Mouse (Mus musculus) kidney, adult 2 months (tissue): ENCODE results near the gene Stk25. TPM values are rescaled to one million over a fixed set of nuclear protein-coding genes. Genes with fewer than 3 reads are reported as not detected.

ENCODE experiments used
- DNase-seq: peaks from one replicate; pipeline ENCODE4 v3.0.0; 2021
- H3K27ac ChIP-seq: fragments of 200-500 bp; 2 replicates; pipeline ENCODE4 v1.5.1; 2012; ENCODE audit warnings: low read depth, low read length, control low read depth, inconsistent platforms; ENCODE audit not compliant: insufficient read depth
- H3K27me3 ChIP-seq: fragments of 200-500 bp; replicated peaks from 2 replicates; pipeline ENCODE4 v1.6.1; 2012; ENCODE audit warnings: mild to moderate bottlenecking, moderate library complexity, low read length, inconsistent platforms; ENCODE audit not compliant: control insufficient read depth, insufficient read depth
- H3K36me3 ChIP-seq: fragments of 200-500 bp; 2 replicates; pipeline ENCODE4 v1.6.1; 2012; ENCODE audit warnings: mild to moderate bottlenecking, moderate library complexity, low read length, inconsistent platforms; ENCODE audit not compliant: control insufficient read depth, insufficient read depth
- H3K4me1 ChIP-seq: fragments of 200-500 bp; 2 replicates; pipeline ENCODE4 v1.6.1; 2011; ENCODE audit warnings: low read length; ENCODE audit not compliant: control insufficient read depth, insufficient read depth
- H3K4me3 ChIP-seq: fragments of 200-500 bp; 2 replicates; pipeline ENCODE4 v1.5.1; 2011; ENCODE audit warnings: mild to moderate bottlenecking, low read depth, low read length, control low read depth; ENCODE audit not compliant: insufficient read depth
- CTCF ChIP-seq: fragments of 200-500 bp; conservative IDR thresholded peaks from 2 replicates; pipeline ENCODE4 v1.5.1; 2011; ENCODE audit warnings: low read depth, mild to moderate bottlenecking, control low read depth, low read length, moderate library complexity, mixed read lengths; ENCODE audit not compliant: insufficient read depth, insufficient read length
- POLR2A ChIP-seq: fragments of 200-500 bp; IDR thresholded peaks from one replicate; pipeline ENCODE4 v1.6.1; 2011; ENCODE audit warnings: low read depth, low read length, control low read depth
- WGBS: fragments of 180-500 bp; shearing (Covaris S2); methylation state at CpG from one replicate; pipeline ENCODE4 v1.1.7; 2018; 5-methylcytosine and 5-hydroxymethylcytosine counted together
- polyA plus RNA-seq: library from polyadenylated mRNA; depleted of rRNA; stranded (reverse); fragments of >200 nt; gene quantifications from 2 replicates; pipeline ENCODE4 v1.2.3, GENCODE M21; 2012

The Stk25 gene
- polyA plus RNA-seq, 1 experiment: 102 TPM

DNA sequence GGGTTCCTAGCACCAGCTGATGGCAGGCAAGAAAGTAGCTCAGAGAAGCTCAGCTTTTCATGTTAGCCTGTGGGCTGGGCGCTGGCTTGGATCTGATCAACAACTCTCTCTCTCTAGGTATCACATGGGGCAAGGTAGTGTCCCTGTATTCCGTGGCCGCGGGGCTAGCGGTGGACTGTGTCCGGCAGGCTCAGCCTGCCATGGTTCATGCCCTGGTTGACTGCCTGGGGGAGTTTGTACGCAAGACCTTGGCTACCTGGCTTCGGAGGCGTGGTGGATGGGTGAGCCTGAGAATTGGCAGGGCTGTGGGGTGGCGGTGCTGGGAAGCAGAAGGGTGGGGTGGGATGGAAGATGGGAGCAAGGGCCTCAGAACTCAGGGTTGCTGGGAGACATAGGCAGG lies 35.5 kb upstream of the Stk25 start:
- no peak overlapping the region for H3K4me3 ChIP-seq

DNA sequence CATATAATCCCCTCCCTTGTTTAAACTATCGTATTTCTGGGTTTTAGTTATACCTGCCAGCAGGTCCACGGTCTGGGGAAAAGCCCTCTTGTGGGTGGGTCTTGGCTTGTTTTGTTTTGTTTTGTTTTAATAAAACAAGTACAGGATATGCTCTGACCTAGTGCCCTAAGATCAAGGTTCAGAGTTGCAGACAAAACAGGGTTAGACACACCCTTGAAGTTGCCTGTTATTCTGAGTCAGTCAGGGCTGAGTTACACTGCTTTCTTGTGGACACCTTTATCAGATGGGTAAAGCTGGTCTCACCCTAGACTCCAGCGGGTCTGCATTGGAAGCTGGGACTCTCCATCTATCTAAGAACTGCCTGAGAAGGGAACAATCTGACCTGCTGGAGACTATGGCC lies 35.0 kb upstream of the Stk25 start:
- TF ChIP-seq POLR2A: no peak
- no peak for TF ChIP-seq CTCF
- Histone ChIP-seq H3K27ac (peak overlapping the region; percentile 69; the same call in 1 of the 2 replicates), H3K4me1 (peaks cover 15% of the 10 kb centered on the region), H3K4me3 (no peak overlapping the region), H3K27me3 (no peaks in the 10 kb centered on the region), H3K36me3 (no peaks in the 10 kb centered on the region)
- DNase-seq: peak; percentile 82
- 64% methylated on average over 3 of the region's 3 CpGs for WGBS

More for the DNA sequence above, 35.5 kb upstream of the Stk25 start:
- Histone ChIP-seq H3K27me3 (no peaks in the 10 kb centered on the region), H3K36me3 (no peaks in the 10 kb centered on the region), H3K27ac (peak overlapping the region; percentile 69; the same call in 1 of the 2 replicates), H3K4me1 (peaks cover 13% of the 10 kb centered on the region)
- TF ChIP-seq POLR2A (no peak), CTCF (no peak)
- DNase-seq: peak; percentile 77
- WGBS: 54% methylated on average over 10 of the region's 10 CpGs

DNA sequence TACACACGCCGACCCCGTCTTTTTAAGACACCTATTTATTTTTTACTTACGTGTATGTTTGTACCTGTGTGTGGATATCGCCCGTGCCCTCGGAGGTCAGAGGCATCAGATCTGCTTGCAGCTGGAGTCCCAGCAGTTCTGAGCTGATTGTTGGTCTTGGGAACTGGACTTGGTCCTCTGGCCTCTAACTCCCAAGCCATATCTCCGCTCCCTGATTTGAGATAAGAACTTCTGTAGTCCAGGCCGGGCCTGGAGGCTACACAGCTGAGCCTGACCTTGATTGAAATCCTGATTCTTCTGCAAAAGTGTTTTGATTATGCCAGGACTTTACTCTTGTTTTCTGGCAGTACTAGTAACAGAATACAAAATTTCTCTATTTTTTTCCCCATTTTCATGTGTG lies 34.3 kb upstream of the Stk25 start:
- WGBS: 86% methylated on average over 9 of the region's 9 CpGs
- Histone ChIP-seq H3K27ac (no peak overlapping the region), H3K27me3 (no peaks in the 10 kb centered on the region), H3K36me3 (no peaks in the 10 kb centered on the region), H3K4me1 (peaks cover 17% of the 10 kb centered on the region), H3K4me3 (no peak overlapping the region)
- DNase-seq: no peak
- TF ChIP-seq CTCF: no peak
- no peak for TF ChIP-seq POLR2A

DNA sequence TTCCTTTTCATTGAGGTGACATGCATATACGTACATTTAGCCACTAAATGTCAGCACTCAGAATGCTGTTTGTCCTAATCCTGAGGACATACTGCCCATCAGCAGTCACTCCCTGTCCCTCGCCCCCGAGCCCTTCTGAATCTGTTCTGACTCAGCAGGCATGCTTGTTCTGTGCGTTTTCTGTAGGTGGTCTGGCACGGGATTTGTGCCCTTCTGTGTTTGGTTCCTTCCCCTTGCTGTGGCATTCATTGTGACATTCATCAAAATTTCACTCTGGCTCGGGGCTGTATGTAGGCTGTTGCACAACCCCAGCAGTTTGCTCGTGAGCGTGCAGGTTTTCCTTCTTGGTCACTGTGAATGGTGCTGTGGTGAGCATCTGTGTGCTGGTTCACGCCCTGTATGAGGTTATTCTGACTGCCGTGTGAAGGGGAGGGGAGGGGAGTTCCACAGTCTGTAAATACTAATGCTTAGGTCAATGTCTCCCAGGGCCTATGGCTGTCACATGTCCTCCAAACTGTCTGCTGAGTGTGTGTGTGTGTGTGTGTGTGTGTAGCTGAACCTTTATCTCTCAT lies 33.4 kb upstream of the Stk25 start:
- no peak for TF ChIP-seq CTCF
- TF ChIP-seq POLR2A: no peak
- 84% methylated on average over 10 of the region's 10 CpGs for WGBS

DNA sequence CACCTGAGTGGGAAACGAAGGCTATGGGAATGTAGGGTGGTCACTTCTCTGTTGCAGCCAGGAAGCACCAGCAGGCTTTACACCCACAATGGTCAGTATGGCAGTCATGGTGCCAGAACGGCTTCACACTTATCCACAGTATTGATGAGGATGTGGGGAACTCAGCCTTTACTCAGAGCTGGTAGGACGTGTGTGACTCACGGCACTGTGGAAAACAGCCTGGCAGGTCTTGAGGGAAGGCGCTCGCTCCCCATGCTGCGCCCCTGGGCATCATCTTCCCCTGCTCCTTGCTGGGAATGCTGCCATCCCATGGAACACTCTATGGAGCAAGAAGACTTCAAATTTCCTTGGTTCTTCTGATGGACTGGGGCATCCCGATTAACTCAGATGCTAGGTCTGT lies 32.6 kb upstream of the Stk25 start:
- H3K4me1 ChIP-seq: peaks cover 14% of the 10 kb centered on the region
- H3K27me3 ChIP-seq: no peaks in the 10 kb centered on the region
- TF ChIP-seq POLR2A (no peak), CTCF (no peak)
- 94% methylated on average over 8 of the region's 8 CpGs for WGBS
- H3K4me3 ChIP-seq: no peak overlapping the region
- H3K36me3 ChIP-seq: no peaks in the 10 kb centered on the region
- DNase-seq: no peak
- H3K27ac ChIP-seq: no peak overlapping the region

More for the DNA sequence above, 33.4 kb upstream of the Stk25 start:
- Histone ChIP-seq H3K27ac (no peak overlapping the region), H3K27me3 (no peaks in the 10 kb centered on the region), H3K4me1 (peaks cover 14% of the 10 kb centered on the region), H3K4me3 (no peak overlapping the region), H3K36me3 (no peaks in the 10 kb centered on the region)
- DNase-seq: no peak

DNA sequence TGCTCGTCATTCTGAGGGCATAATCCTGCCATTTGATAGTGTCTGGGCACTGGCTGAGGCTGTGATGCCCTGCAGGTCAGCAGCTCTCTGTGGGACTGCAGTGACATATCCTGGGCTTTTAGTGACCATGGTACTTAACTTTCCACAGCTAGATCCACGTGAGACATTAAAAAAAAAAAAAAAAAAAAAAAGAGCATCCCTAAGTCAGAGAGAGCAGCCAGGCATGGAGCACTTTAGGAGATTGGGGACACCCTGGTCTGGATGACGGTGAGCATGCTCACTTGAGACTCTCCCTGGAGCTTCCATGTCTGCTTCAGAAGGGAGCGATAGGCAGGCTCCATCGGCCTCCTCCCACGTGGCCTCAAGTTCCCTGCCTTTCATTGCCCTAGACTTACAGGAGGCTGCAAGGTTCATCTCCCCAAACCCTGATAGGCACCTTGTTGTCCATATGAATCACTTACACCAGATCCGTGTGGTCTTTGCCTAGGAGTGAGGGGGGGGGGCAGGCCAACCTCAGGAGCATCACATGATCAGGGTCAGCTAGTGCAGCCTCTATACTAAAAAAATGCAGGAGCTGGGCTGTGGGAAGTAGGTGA lies 31.5 kb upstream of the Stk25 start:
- Histone ChIP-seq H3K27ac (no peak overlapping the region), H3K4me3 (no peak overlapping the region), H3K27me3 (no peaks in the 10 kb centered on the region), H3K36me3 (no peaks in the 10 kb centered on the region), H3K4me1 (peaks cover 10% of the 10 kb centered on the region)
- 69% methylated on average over 7 of the region's 7 CpGs for WGBS
- DNase-seq: no peak
- TF ChIP-seq POLR2A (no peak), CTCF (no peak)

DNA sequence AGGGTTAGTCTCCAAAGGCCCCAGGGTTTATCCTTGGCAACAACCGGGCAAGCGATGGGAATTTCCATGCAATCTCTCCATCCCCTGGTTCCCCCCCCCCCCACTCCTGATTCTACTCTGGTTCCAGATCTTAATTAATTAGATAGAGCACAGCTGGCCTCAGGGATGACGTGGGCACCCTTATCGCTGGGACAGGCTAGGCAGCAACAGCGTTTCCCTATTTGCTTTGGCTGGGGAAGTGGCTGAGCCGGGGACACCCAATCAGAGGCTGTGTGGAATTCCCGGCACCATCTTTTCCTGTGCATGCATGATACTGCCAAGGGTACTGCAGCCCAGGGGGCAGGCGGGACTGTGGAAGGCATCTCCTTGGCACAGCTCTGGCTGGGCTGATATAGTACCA lies 29.7 kb upstream of the Stk25 start:
- Histone ChIP-seq H3K4me3 (no peak overlapping the region), H3K4me1 (peaks cover 4% of the 10 kb centered on the region; the same call in 1 of the 2 replicates), H3K27ac (peak overlapping the region; percentile 53), H3K27me3 (no peaks in the 10 kb centered on the region), H3K36me3 (no peaks in the 10 kb centered on the region)
- 78% methylated on average over 8 of the region's 8 CpGs for WGBS
- peak; percentile 69 for DNase-seq
- TF ChIP-seq POLR2A: no peak
- TF ChIP-seq CTCF: peak; percentile 31; the same call in 1 of the 2 replicates

DNA sequence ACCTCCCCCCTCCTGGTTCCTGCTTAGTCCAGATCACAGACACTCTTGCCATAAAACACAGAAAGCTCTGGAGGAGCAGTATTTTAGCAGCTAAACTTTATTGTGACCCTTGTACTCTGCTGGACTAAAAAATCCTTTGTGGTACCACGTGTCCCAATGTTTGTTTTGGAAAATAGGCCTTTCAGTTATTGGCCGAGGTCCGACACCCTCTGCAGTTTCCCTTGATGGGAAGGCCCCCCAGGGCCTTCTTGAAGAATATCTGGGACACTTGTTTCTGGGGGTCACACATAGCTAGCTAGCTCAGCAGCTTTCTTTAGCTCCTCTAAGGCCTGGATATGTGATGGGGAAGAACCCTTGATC lies 28.5 kb upstream of the Stk25 start:
- Histone ChIP-seq H3K4me1 (0 out of 2 replicates have a peak, but pooled peaks cover 4% of the 10 kb centered on the region), H3K4me3 (peak overlapping the region; percentile 58), H3K27me3 (no peaks in the 10 kb centered on the region), H3K36me3 (no peaks in the 10 kb centered on the region), H3K27ac (peak overlapping the region; percentile 58)
- WGBS: 42% methylated on average over 3 of the region's 3 CpGs
- DNase-seq: peak; percentile 81
- TF ChIP-seq POLR2A (no peak), CTCF (no peak)
